Mouse (Mus musculus) heart, embryonic 10.5 days (tissue): Measurements from ENCODE around the gene Lmx1b. TPM values are rescaled to one million over a fixed set of nuclear protein-coding genes. Genes with fewer than 3 reads are reported as not detected.

Experiments used
- DNase-seq: peaks from one replicate; pipeline ENCODE4 v3.0.0-alpha.2; 2017; ENCODE audit warnings: low spot score
- H3K27ac ChIP-seq: fragments of 300-500 bp; sonication (generic); 2 replicates; pipeline ENCODE4 v1.5.1; 2016; ENCODE audit warnings: mild to moderate bottlenecking
- H3K27me3 ChIP-seq: fragments of 300-500 bp; sonication (generic); 2 replicates; pipeline ENCODE4 v1.6.1; 2016; ENCODE audit warnings: mild to moderate bottlenecking; ENCODE audit not compliant: poor library complexity, insufficient read depth, severe bottlenecking
- H3K36me3 ChIP-seq: fragments of 300-500 bp; sonication (generic); 2 replicates; pipeline ENCODE4 v1.6.1; 2016; ENCODE audit warnings: mild to moderate bottlenecking, moderate library complexity
- H3K4me1 ChIP-seq: fragments of 300-500 bp; sonication (generic); 2 replicates; pipeline ENCODE4 v1.6.1; 2016; ENCODE audit warnings: mild to moderate bottlenecking
- H3K4me3 ChIP-seq: fragments of 300-500 bp; sonication (generic); 2 replicates; pipeline ENCODE4 v1.5.1; 2016; ENCODE audit warnings: mild to moderate bottlenecking, moderate library complexity
- H3K9me3 ChIP-seq: fragments of 300-500 bp; sonication (generic); 2 replicates; pipeline ENCODE4 v1.6.1; 2016; ENCODE audit warnings: mild to moderate bottlenecking, moderate library complexity
- WGBS: fragments of 180-500 bp; shearing (Covaris S2); methylation state at CpG from one replicate; pipeline ENCODE4 v1.1.7; 2016; 5-methylcytosine and 5-hydroxymethylcytosine counted together
- polyA plus RNA-seq: library from polyadenylated mRNA; unstranded; fragments of >200 nt; fragmentation: Nextera tagmentation; extraction: Ambion mirVana; gene quantifications from 2 replicates; pipeline ENCODE4 v1.2.1, GENCODE M21; 2016

Lmx1b gene
- polyA plus RNA-seq, 1 experiment from 2014 or later = 0.83 TPM

GRCm38 (mm10) chr2:33640978-33641858 lies 907 bp upstream of the Lmx1b start:
- Histone ChIP-seq H3K27ac (peak overlapping the region; percentile 60; the same call in 1 of the 2 replicates), H3K36me3 (no peaks in the 10 kb centered on the region), H3K4me3 (peak overlapping the region; percentile 67), H3K4me1 (peaks cover 40% of the 10 kb centered on the region), H3K27me3 (peaks cover 100% of the 10 kb centered on the region), H3K9me3 (no peaks in the 10 kb centered on the region)
- under 1% methylated on average over 55 of the region's 56 CpGs for WGBS
- no peak for DNase-seq

- Histone ChIP-seq H3K4me1 (peaks cover 46% of the 10 kb centered on the region), H3K27me3 (peaks cover 100% of the 10 kb centered on the region), H3K36me3 (no peaks in the 10 kb centered on the region), H3K27ac (peak overlapping the region; percentile 25; the same call in 1 of the 2 replicates), H3K9me3 (no peaks in the 10 kb centered on the region), H3K4me3 (peak overlapping the region; percentile 67)
- DNase-seq = no peak
- under 1% methylated on average over 71 of the region's 71 CpGs for WGBS
These were observed 775 bp downstream of the Lmx1b start for GRCm38 (mm10) chr2:33639301-33640170.

GRCm38 (mm10) chr2:33638141-33638733 lies 2.1 kb downstream of the Lmx1b start:
- H3K36me3 ChIP-seq = no peaks in the 10 kb centered on the region
- no peaks in the 10 kb centered on the region for H3K9me3 ChIP-seq
- H3K4me1 ChIP-seq = peaks cover 45% of the 10 kb centered on the region
- no peak for DNase-seq
- H3K27me3 ChIP-seq = peaks cover 100% of the 10 kb centered on the region
- no peak overlapping the region for H3K27ac ChIP-seq
- H3K4me3 ChIP-seq = no peak overlapping the region
- WGBS = 14% methylated on average over 6 of the region's 6 CpGs

GRCm38 (mm10) chr2:33637288-33637687 lies 3.0 kb downstream of the Lmx1b start:
- Histone ChIP-seq H3K4me1 (peaks cover 35% of the 10 kb centered on the region), H3K9me3 (no peaks in the 10 kb centered on the region), H3K27me3 (peaks cover 100% of the 10 kb centered on the region), H3K27ac (no peak overlapping the region), H3K36me3 (no peaks in the 10 kb centered on the region), H3K4me3 (no peak overlapping the region)
- no peak for DNase-seq
- WGBS = 1% methylated on average over 7 of the region's 7 CpGs

- no peak overlapping the region for H3K27ac ChIP-seq
- no peaks in the 10 kb centered on the region for H3K36me3 ChIP-seq
- no peak for DNase-seq
These were observed 3.6 kb downstream of the Lmx1b start for GRCm38 (mm10) chr2:33636628-33637188.

GRCm38 (mm10) chr2:33636117-33636521 lies 4.2 kb downstream of the Lmx1b start:
- Histone ChIP-seq H3K36me3 (no peaks in the 10 kb centered on the region), H3K4me1 (peaks cover 36% of the 10 kb centered on the region), H3K9me3 (no peaks in the 10 kb centered on the region), H3K27me3 (peaks cover 100% of the 10 kb centered on the region), H3K4me3 (no peak overlapping the region), H3K27ac (no peak overlapping the region)
- 1% methylated on average over 21 of the region's 21 CpGs for WGBS
- no peak for DNase-seq

More at GRCm38 (mm10) chr2:33636628-33637188, 3.6 kb downstream of the Lmx1b start:
- Histone ChIP-seq H3K27me3 (peaks cover 100% of the 10 kb centered on the region), H3K9me3 (no peaks in the 10 kb centered on the region), H3K4me3 (no peak overlapping the region), H3K4me1 (peaks cover 34% of the 10 kb centered on the region)
- WGBS = under 1% methylated on average over 26 of the region's 26 CpGs

GRCm38 (mm10) chr2:33635323-33636116 lies 4.8 kb downstream of the Lmx1b start:
- DNase-seq = no peak
- H3K9me3 ChIP-seq = no peaks in the 10 kb centered on the region
- H3K27me3 ChIP-seq = peaks cover 100% of the 10 kb centered on the region
- no peak overlapping the region for H3K27ac ChIP-seq
- 2% methylated on average over 19 of the region's 19 CpGs for WGBS
- peaks cover 35% of the 10 kb centered on the region for H3K4me1 ChIP-seq
- H3K36me3 ChIP-seq = no peaks in the 10 kb centered on the region
- H3K4me3 ChIP-seq = no peak overlapping the region

- Histone ChIP-seq H3K27ac (no peak overlapping the region), H3K9me3 (no peaks in the 10 kb centered on the region), H3K27me3 (peaks cover 100% of the 10 kb centered on the region), H3K4me1 (peaks cover 36% of the 10 kb centered on the region), H3K36me3 (no peaks in the 10 kb centered on the region), H3K4me3 (no peak overlapping the region)
- 4% methylated on average over 4 of the region's 4 CpGs for WGBS
- no peak for DNase-seq
These were observed 5.7 kb downstream of the Lmx1b start for GRCm38 (mm10) chr2:33634481-33635090.

GRCm38 (mm10) chr2:33633955-33634354 lies 6.4 kb downstream of the Lmx1b start:
- no peak for DNase-seq
- Histone ChIP-seq H3K4me3 (no peak overlapping the region), H3K4me1 (peaks cover 37% of the 10 kb centered on the region), H3K9me3 (no peaks in the 10 kb centered on the region), H3K27ac (no peak overlapping the region), H3K36me3 (no peaks in the 10 kb centered on the region), H3K27me3 (peaks cover 100% of the 10 kb centered on the region)
- 2% methylated on average over 5 of the region's 5 CpGs for WGBS

- H3K36me3 ChIP-seq = no peaks in the 10 kb centered on the region
- DNase-seq = no peak
- under 1% methylated on average over 5 of the region's 5 CpGs for WGBS
- H3K4me3 ChIP-seq = no peak overlapping the region
- H3K4me1 ChIP-seq = peaks cover 42% of the 10 kb centered on the region
- H3K27me3 ChIP-seq = peaks cover 100% of the 10 kb centered on the region
- no peak overlapping the region for H3K27ac ChIP-seq
- no peaks in the 10 kb centered on the region for H3K9me3 ChIP-seq
These were observed 7.1 kb downstream of the Lmx1b start for GRCm38 (mm10) chr2:33633237-33633636.

GRCm38 (mm10) chr2:33632551-33633059 lies 7.7 kb downstream of the Lmx1b start:
- 2% methylated on average over 5 of the region's 5 CpGs for WGBS
- H3K27ac ChIP-seq = no peak overlapping the region
- no peaks in the 10 kb centered on the region for H3K9me3 ChIP-seq
- no peak for DNase-seq
- no peak overlapping the region for H3K4me3 ChIP-seq
- H3K27me3 ChIP-seq = peaks cover 100% of the 10 kb centered on the region
- H3K4me1 ChIP-seq = peaks cover 43% of the 10 kb centered on the region
- no peaks in the 10 kb centered on the region for H3K36me3 ChIP-seq
